ENCODE assay signal across 27 mouse cellular contexts in the genomic region with DNA sequence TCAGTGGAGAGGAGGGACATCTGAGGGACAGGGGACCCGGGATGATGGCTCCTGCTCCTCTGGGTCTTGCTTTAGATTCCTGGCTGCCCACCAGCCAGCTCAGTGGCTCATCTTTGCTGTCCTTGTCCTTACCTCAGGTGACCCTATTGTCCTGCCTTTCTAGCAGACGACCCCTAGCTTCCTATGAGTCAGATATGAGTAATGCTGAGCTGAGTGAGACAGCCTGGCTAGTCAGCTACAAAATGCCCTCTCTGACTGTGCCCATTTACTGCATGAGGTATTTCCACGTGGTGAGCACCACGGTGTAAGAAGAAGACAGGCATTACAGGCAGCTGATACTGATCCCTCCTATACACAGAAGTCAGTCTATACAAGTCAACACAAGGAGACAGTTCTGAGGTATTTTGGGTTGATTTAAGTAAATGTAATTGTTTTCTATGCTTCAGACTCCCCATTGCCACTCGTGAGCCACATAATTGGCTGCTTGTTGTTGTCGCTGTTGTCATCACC. TPM values are rescaled to one million over a fixed set of nuclear protein-coding genes. Genes with fewer than 3 reads are reported as not detected.
A peak's percentile ranks its signal among the peaks of the same experiment; 100 is the strongest.
DNase-seq lines count a peak whose midpoint lies in the region; ATAC-seq and TF ChIP-seq lines count a peak whose summit lies in the region.
"Had no signal": no experiment of that assay in that cellular context is flagged by ENCODE, and none has a peak within 500 bp of the region (broad histone marks: within the 10 kb centered on the region; RNA-seq: fewer than 3 reads in every experiment).

No protein-coding gene starts in this region.

- no peak overlapping the region for H3K4me2 ChIP-seq in liver, embryonic 11.5 days
- H3K4me2 ChIP-seq in liver, embryonic 12.5 days, result no peak overlapping the region
- H3K4me2 ChIP-seq in myocyte (ENCODE audit: low read depth), result peak overlapping the region; percentile 31
- H3K4me2 ChIP-seq: embryonic facial prominence, embryonic 12.5 days; embryonic facial prominence, embryonic 15.5 days; heart, embryonic 13.5 days; hindbrain, embryonic 12.5 days; hindbrain, embryonic 15.5 days had no signal

- no peak for TF ChIP-seq CTCF in kidney, adult 2 months (conservative IDR thresholded peaks at IDR 0.05; ENCODE audit: insufficient read depth, insufficient read length, low read depth, low read length)

- H3K4me3 ChIP-seq in liver, embryonic 11.5 days (ENCODE audit: low read depth, low read length), result no peak overlapping the region
- no peak overlapping the region for H3K4me3 ChIP-seq in liver, embryonic 12.5 days
- H3K4me3 ChIP-seq in myocyte, result no peak overlapping the region
- H3K4me3 ChIP-seq in kidney, adult 2 months (ENCODE audit: insufficient read depth, low read depth, low read length), result no peak overlapping the region
- H3K4me3 ChIP-seq: embryonic facial prominence, embryonic 12.5 days; embryonic facial prominence, embryonic 15.5 days; heart, adult 2 months; heart, embryonic 10.5 days; heart, embryonic 13.5 days; hindbrain, embryonic 12.5 days; hindbrain, embryonic 15.5 days had no signal

- H3K9me3 ChIP-seq in liver, embryonic 11.5 days (ENCODE audit: control insufficient read depth, low read length), result no peaks in the 10 kb centered on the region; the same call in 1 of the 2 replicates
- H3K9me3 ChIP-seq in liver, embryonic 12.5 days (replicated peaks), result no peaks in the 10 kb centered on the region; the same call in 1 of the 2 replicates
- H3K9me3 ChIP-seq: embryonic facial prominence, embryonic 12.5 days; embryonic facial prominence, embryonic 15.5 days; heart, embryonic 10.5 days; hindbrain, embryonic 12.5 days; hindbrain, embryonic 15.5 days had no signal

- peak; percentile 21 for DNase-seq in liver, embryonic 11.5 days (ENCODE audit: low spot score)
- peak; percentile 12 for DNase-seq in 416B (ENCODE audit: low read depth)
- peak; percentile 3 for DNase-seq in NIH3T3 (ENCODE audit: low read depth)
- DNase-seq in urinary bladder, postnatal 10 days (ENCODE audit: low spot score), result no peak
- no peak for DNase-seq in gastrocnemius, adult 18-20 months (ENCODE audit: low spot score)
- DNase-seq in kidney, adult 2 months, result no peak
- DNase-seq: adrenal gland, postnatal 10 days; cerebellum, adult 18-20 months; cerebellum, adult 9-10 months; cerebellum, postnatal 25 days; forebrain, postnatal 0 days; gastrocnemius, postnatal 25 days; heart, adult 2 months; heart, postnatal 14 days had no signal

- ATAC-seq in liver, embryonic 11.5 days (replicated peaks; ENCODE audit: low FRiP score), result no peak
- no peak for ATAC-seq in liver, embryonic 12.5 days
- ATAC-seq: activated CD4-positive, CD25-positive, alpha-beta regulatory T cell, adult 4 months; forebrain, embryonic 14.5 days; forebrain, postnatal 0 days; intestine, postnatal 0 days had no signal

- H3K4me1 ChIP-seq in liver, embryonic 11.5 days (replicated peaks; ENCODE audit: control insufficient read depth, insufficient read depth, low read length), result no peaks in the 10 kb centered on the region
- no peaks in the 10 kb centered on the region for H3K4me1 ChIP-seq in liver, embryonic 12.5 days
- no peaks in the 10 kb centered on the region for H3K4me1 ChIP-seq in kidney, adult 2 months (ENCODE audit: control insufficient read depth, insufficient read depth, low read length)
- H3K4me1 ChIP-seq: embryonic facial prominence, embryonic 12.5 days; embryonic facial prominence, embryonic 15.5 days; heart, embryonic 10.5 days; heart, embryonic 13.5 days; hindbrain, embryonic 12.5 days; hindbrain, embryonic 15.5 days had no signal

- no peaks in the 10 kb centered on the region for H3K79me2 ChIP-seq in myocyte (ENCODE audit: control insufficient read depth, insufficient read depth)

- H3K27me3 ChIP-seq in liver, embryonic 11.5 days (replicated peaks; ENCODE audit: control insufficient read depth, insufficient read depth, low read length), result no peaks in the 10 kb centered on the region; the same call in 1 of the 2 replicates
- no peaks in the 10 kb centered on the region for H3K27me3 ChIP-seq in liver, embryonic 12.5 days (replicated peaks)
- no peaks in the 10 kb centered on the region for H3K27me3 ChIP-seq in myocyte (ENCODE audit: control insufficient read depth, insufficient read depth, insufficient read length)
- H3K27me3 ChIP-seq in kidney, adult 2 months (replicated peaks; ENCODE audit: control insufficient read depth, insufficient read depth, low read length), result no peaks in the 10 kb centered on the region
- H3K27me3 ChIP-seq: embryonic facial prominence, embryonic 12.5 days; embryonic facial prominence, embryonic 15.5 days; heart, embryonic 13.5 days; hindbrain, embryonic 12.5 days; hindbrain, embryonic 15.5 days had no signal

- no peak for TF ChIP-seq POLR2A in myocyte (IDR thresholded peaks at IDR 0.05; ENCODE audit: insufficient read length, low read depth)
- no peak for TF ChIP-seq POLR2A in kidney, adult 2 months (IDR thresholded peaks at IDR 0.05; ENCODE audit: low read depth, low read length)

- no peak overlapping the region for H3K9ac ChIP-seq in liver, embryonic 11.5 days (ENCODE audit: low read depth, low read length)
- no peak overlapping the region for H3K9ac ChIP-seq in liver, embryonic 12.5 days
- H3K9ac ChIP-seq: embryonic facial prominence, embryonic 12.5 days; embryonic facial prominence, embryonic 15.5 days; forebrain, postnatal 0 days; heart, embryonic 13.5 days; hindbrain, embryonic 12.5 days; hindbrain, embryonic 15.5 days had no signal

- H3ac ChIP-seq in myocyte (ENCODE audit: control insufficient read depth, insufficient read length), result no peak overlapping the region

- 76% methylated on average over 6 of the region's 6 CpGs for WGBS in liver, embryonic 11.5 days
- 62% methylated on average over 6 of the region's 6 CpGs for WGBS in liver, embryonic 12.5 days (ENCODE audit: insufficient replicate concordance)
- WGBS in kidney, adult 2 months, result 74% methylated on average over 6 of the region's 6 CpGs

- no peaks in the 10 kb centered on the region for H3K36me3 ChIP-seq in liver, embryonic 11.5 days (ENCODE audit: control insufficient read depth, insufficient read depth, low read length)
- H3K36me3 ChIP-seq in liver, embryonic 12.5 days, result no peaks in the 10 kb centered on the region
- no peaks in the 10 kb centered on the region for H3K36me3 ChIP-seq in myocyte (ENCODE audit: control insufficient read depth, insufficient read depth)
- H3K36me3 ChIP-seq in kidney, adult 2 months (ENCODE audit: control insufficient read depth, insufficient read depth, low read length), result no peaks in the 10 kb centered on the region
- H3K36me3 ChIP-seq: embryonic facial prominence, embryonic 12.5 days; embryonic facial prominence, embryonic 15.5 days; heart, embryonic 10.5 days; heart, embryonic 13.5 days; hindbrain, embryonic 12.5 days; hindbrain, embryonic 15.5 days had no signal

- H3K27ac ChIP-seq in liver, embryonic 11.5 days (ENCODE audit: low read depth, low read length), result no peak overlapping the region
- H3K27ac ChIP-seq in liver, embryonic 12.5 days, result no peak overlapping the region
- no peak overlapping the region for H3K27ac ChIP-seq in kidney, adult 2 months (ENCODE audit: insufficient read depth, low read depth, low read length)
- H3K27ac ChIP-seq: embryonic facial prominence, embryonic 12.5 days; embryonic facial prominence, embryonic 15.5 days; heart, adult 2 months; heart, embryonic 10.5 days; heart, embryonic 13.5 days; hindbrain, embryonic 12.5 days; hindbrain, embryonic 15.5 days had no signal

TF ChIP-seq in myocyte, 11 proteins besides CTCF, POLR2A, EP300 and RAD21:
- TF ChIP-seq CEBPB (IDR thresholded peaks at IDR 0.05; ENCODE audit: insufficient read depth, poor library complexity, severe bottlenecking) (no peak), MAX (IDR thresholded peaks at IDR 0.05; ENCODE audit: low read depth) (no peak), USF1 (IDR thresholded peaks at IDR 0.05; ENCODE audit: low read depth) (no peak), MYOD1 (IDR thresholded peaks at IDR 0.05; ENCODE audit: control insufficient read depth in 1 of 3, insufficient read length in 2 of 3, low read depth in 2 of 3) (no peak), POLR2AphosphoS2 (IDR thresholded peaks at IDR 0.05; ENCODE audit: insufficient read length, low read depth) (no peak), TCF3 (IDR thresholded peaks at IDR 0.05; ENCODE audit: insufficient read length, low read depth) (no peak), E2F4 (IDR thresholded peaks at IDR 0.05; ENCODE audit: insufficient read depth) (no peak), REST (IDR thresholded peaks at IDR 0.05; ENCODE audit: insufficient read depth, insufficient read length) (no peak), MYOG (IDR thresholded peaks at IDR 0.05; ENCODE audit: control insufficient read depth in 1 of 3, insufficient read depth in 1 of 3, insufficient read length in 2 of 3, low read depth in 2 of 3) (no peak), TCF12 (IDR thresholded peaks at IDR 0.05; ENCODE audit: insufficient read depth, poor library complexity, severe bottlenecking) (no peak), SRF (IDR thresholded peaks at IDR 0.05; ENCODE audit: control insufficient read depth, insufficient read length, low read depth) (no peak)
TF ChIP-seq in myocyte: peak in this region for 0.

RNA-seq across cellular contexts. Expression of a gene that starts 8.9 kb away (rescaled TPM):
- polyA plus RNA-seq in liver, embryonic 11.5 days (2014; fragmentation: Nextera tagmentation; extraction: Ambion mirVana), result 14.0 and 15.1 TPM in 2 replicates
- 10.1 and 12.1 TPM in 2 replicates for polyA plus RNA-seq in liver, embryonic 12.5 days (2016; fragmentation: Nextera tagmentation; extraction: Ambion mirVana)
- polyA plus RNA-seq in myocyte (2012; fragmentation: generic; extraction: Trizol), result 13.9 TPM
- total RNA-seq in gastrocnemius, adult 18-20 months (2021), result 10 to 100 TPM in 1 of 2 experiments, 1 to 10 TPM in 1; 7.6 to 10.6 TPM
- 0.78 and 0.90 TPM in 2 replicates for polyA plus RNA-seq in kidney, adult 2 months (2012; rRNA removed)
- total RNA-seq: common myeloid progenitor, adult 5-6 weeks; hematopoietic stem cell, adult 5-6 weeks had no signal

Comparison
In these comparisons a context has a peak if more than half of its experiments do, and no peak if none do; other contexts are left out.
1. DNase-seq: peak in liver, embryonic 11.5 days (single experiment), 416B (single experiment) and NIH3T3 (single experiment); none in urinary bladder, postnatal 10 days (single experiment), gastrocnemius, adult 18-20 months (single experiment) and kidney, adult 2 months (single experiment).